Mouse (Mus musculus) left cerebral cortex, postnatal 25 days (tissue): ENCODE data around the gene Zfp346. TPM values are rescaled to one million over a fixed set of nuclear protein-coding genes. Genes with fewer than 3 reads are reported as not detected.

Experiments used
- DNase-seq, 2 experiments: peaks; one replicate each; pipeline ENCODE4 v3.0.0; 2022; ENCODE audit warnings: low spot score in 2 of 2, mixed read lengths in 1 of 2
- intact Hi-C: fragments of 180-260 bp; cut with DNase I; formaldehyde crosslinking; loops from one replicate; pipeline ENCODE4 v1.15.1; 2025
- total RNA-seq, 2 experiments: library from RNA; stranded (reverse); gene quantifications; 2 replicates each; pipeline ENCODE4 v1.2.3; 2021

Gene Zfp346
- total RNA-seq, 2 experiments from 2014 or later = 38.2 to 40.0 TPM

- intact Hi-C loops = loop anchor here (2.0 kb wide), 1 partner anchor 29 kb away; no protein-coding TSS in a partner anchor
- no peak for DNase-seq
These were observed 76.7 kb downstream of the Zfp346 start for GRCm38 (mm10) chr13:55181786-55182172.

- intact Hi-C loops = loop anchor here (2.0 kb wide), 1 partner anchor 28 kb away; no protein-coding TSS in a partner anchor
- DNase-seq = peak; percentile 74 to 82
These were observed 77.2 kb downstream of the Zfp346 start for GRCm38 (mm10) chr13:55182173-55182894.

GRCm38 (mm10) chr13:55183382-55183781, 78.3 kb downstream of the Zfp346 start:
- DNase-seq = no peak
- intact Hi-C loops = loop anchor here (2.0 kb wide), 1 partner anchor 27 kb away; no protein-coding TSS in a partner anchor

Other genes starting within 250 kb of the Zfp346 start
- 10 to 100 TPM; 83.6 to 96.6 TPM for gene Unc5a, start 155.9 kb upstream of the Zfp346 start, total RNA-seq
- gene Hk3, start 83.9 kb upstream of the Zfp346 start, total RNA-seq = 1 to 10 TPM; 1.5 TPM
- gene Uimc1, start 5.0 kb upstream of the Zfp346 start, total RNA-seq = 10 to 100 TPM; 14.4 to 19.2 TPM
- gene Gm17617, start 28.2 kb downstream of the Zfp346 start, total RNA-seq = not detected
- gene Fgfr4, start 47.3 kb downstream of the Zfp346 start, total RNA-seq = under 1 TPM; 0.21 to 0.27 TPM
- gene Nsd1, start 104.5 kb downstream of the Zfp346 start, total RNA-seq = 100 to 1,000 TPM; 124 to 125 TPM
- 100 to 1,000 TPM; 170 to 176 TPM for gene Prelid1, start 215.2 kb downstream of the Zfp346 start, total RNA-seq
- gene Rab24, start 216.6 kb downstream of the Zfp346 start, total RNA-seq = 10 to 100 TPM; 82.3 to 87.2 TPM
- gene Mxd3, start 224.5 kb downstream of the Zfp346 start, total RNA-seq = 1 to 10 TPM in 1 of 2 experiments, under 1 TPM in 1; 0.85 to 1.4 TPM